Mouse (Mus musculus) heart, postnatal 0 days (tissue): Measurements from ENCODE around the gene Rnf185.

ENCODE experiments used
- CTCF ChIP-seq: IDR thresholded peaks from 2 replicates; pipeline ENCODE4 v1.5.1; 2016; ENCODE audit warnings: antibody characterized with exemption, control low read depth, low read depth
- EP300 ChIP-seq: IDR thresholded peaks from 2 replicates; pipeline ENCODE4 v1.6.1; 2016; ENCODE audit warnings: antibody characterized with exemption, low read depth

- TF ChIP-seq CTCF = no peak
- TF ChIP-seq EP300 = no peak
These were observed 19.3 kb upstream of the Rnf185 start for GRCm38 (mm10) chr11:3471448-3471850.
